12 mouse cellular contexts compared by ENCODE assay signal in the genomic region with DNA sequence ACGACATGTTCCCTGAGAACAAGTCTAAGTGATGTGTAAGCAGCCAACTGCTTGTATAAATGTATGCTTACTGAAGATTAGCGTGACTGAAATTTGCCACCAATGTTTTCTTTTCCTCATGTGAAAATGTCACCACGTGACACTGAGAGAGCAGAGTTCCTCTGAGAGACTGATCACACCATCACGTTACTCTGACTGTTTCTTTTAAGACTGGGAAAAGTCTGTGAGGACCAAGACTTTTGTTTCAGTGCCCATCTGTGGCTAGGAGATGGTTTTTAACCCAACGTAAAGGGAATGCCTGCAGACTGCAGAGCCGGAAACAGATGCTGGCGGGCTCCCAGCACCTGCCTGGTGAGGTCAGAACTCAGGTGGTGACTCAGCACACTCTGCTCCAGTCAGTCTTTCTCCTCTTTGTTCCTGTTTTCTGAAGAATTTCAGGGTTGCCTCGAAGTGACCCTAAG. TPM values are rescaled to one million over a fixed set of nuclear protein-coding genes. Genes with fewer than 3 reads are reported as not detected.
A peak's percentile ranks its signal among the peaks of the same experiment; 100 is the strongest.
DNase-seq lines count a peak whose midpoint lies in the region; ATAC-seq and TF ChIP-seq lines count a peak whose summit lies in the region.
"Had no signal": no experiment of that assay in that cellular context is flagged by ENCODE, and none has a peak within 500 bp of the region (broad histone marks: within the 10 kb centered on the region; RNA-seq: fewer than 3 reads in every experiment).

No protein-coding gene starts in this region.

- H3K9me3 ChIP-seq in kidney, embryonic 15.5 days (replicated peaks): no peaks in the 10 kb centered on the region
- H3K9me3 ChIP-seq in stomach, embryonic 14.5 days (ENCODE audit: control insufficient read depth, low read depth, low read length): no peaks in the 10 kb centered on the region
- H3K9me3 ChIP-seq: heart, embryonic 15.5 days; lung, embryonic 15.5 days had no signal

- H3K36me3 ChIP-seq in kidney, embryonic 15.5 days: no peaks in the 10 kb centered on the region
- H3K36me3 ChIP-seq in stomach, embryonic 14.5 days (ENCODE audit: control insufficient read depth, insufficient read depth, low read length): no peaks in the 10 kb centered on the region
- H3K36me3 ChIP-seq: G1E; heart, embryonic 15.5 days; lung, embryonic 15.5 days had no signal

- ATAC-seq in kidney, embryonic 15.5 days (replicated peaks; ENCODE audit: low FRiP score): no peak
- ATAC-seq in stomach, embryonic 14.5 days (ENCODE audit: insufficient number of reproducible peaks, insufficient read depth, low FRiP score, low read depth): 0 out of 2 replicates have a peak, but pooled peaks have one; percentile 72

- no peak overlapping the region for H3K9ac ChIP-seq in kidney, embryonic 15.5 days
- H3K9ac ChIP-seq in stomach, embryonic 14.5 days (replicated peaks; ENCODE audit: low read depth, low read length): no peak overlapping the region
- H3K9ac ChIP-seq: heart, embryonic 15.5 days; lung, embryonic 15.5 days had no signal

- no peak overlapping the region for H3K4me3 ChIP-seq in lung, adult 2 months (replicated peaks; ENCODE audit: extremely low read depth, low read depth, low read length)
- H3K4me3 ChIP-seq in kidney, embryonic 15.5 days (replicated peaks): no peak overlapping the region
- no peak overlapping the region for H3K4me3 ChIP-seq in stomach, embryonic 14.5 days (ENCODE audit: low read depth, low read length)
- H3K4me3 ChIP-seq in gastrocnemius, adult 2 months: no peak overlapping the region
- H3K4me3 ChIP-seq: heart, embryonic 15.5 days; lung, embryonic 15.5 days had no signal

- H3K4me1 ChIP-seq in lung, adult 2 months (ENCODE audit: control insufficient read depth, insufficient read depth, low read length): no peaks in the 10 kb centered on the region
- H3K4me1 ChIP-seq in kidney, embryonic 15.5 days: peaks cover 4% of the 10 kb centered on the region
- 0 out of 2 replicates have a peak, but pooled peaks cover 3% of the 10 kb centered on the region for H3K4me1 ChIP-seq in stomach, embryonic 14.5 days (ENCODE audit: control insufficient read depth, insufficient read depth, low read length)
- H3K4me1 ChIP-seq: heart, embryonic 15.5 days; lung, embryonic 15.5 days had no signal

- 30% methylated on average over 8 of the region's 8 CpGs for WGBS in lung, adult 2 months
- WGBS in kidney, embryonic 15.5 days: 45% methylated on average over 8 of the region's 8 CpGs
- 35% methylated on average over 8 of the region's 8 CpGs for WGBS in stomach, embryonic 14.5 days

- TF ChIP-seq POLR2A in lung, adult 2 months (IDR thresholded peaks at IDR 0.05; ENCODE audit: borderline replicate concordance, extremely low read depth, low read depth, low read length): no peak

- 0 out of 2 replicates have a peak overlapping the region, but pooled peaks have one; percentile 37 for H3K27ac ChIP-seq in kidney, embryonic 15.5 days
- no peak overlapping the region for H3K27ac ChIP-seq in stomach, embryonic 14.5 days (ENCODE audit: low read length)
- no peak overlapping the region for H3K27ac ChIP-seq in gastrocnemius, adult 2 months
- H3K27ac ChIP-seq: heart, embryonic 15.5 days; lung, embryonic 15.5 days had no signal

- H3K4me2 ChIP-seq in kidney, embryonic 15.5 days: no peak overlapping the region
- no peak overlapping the region for H3K4me2 ChIP-seq in stomach, embryonic 14.5 days (replicated peaks; ENCODE audit: low read depth, low read length)
- H3K4me2 ChIP-seq: heart, embryonic 15.5 days; lung, embryonic 15.5 days had no signal

- intact Hi-C loops in gastrocnemius, adult 2 months (cut with DNase I): no loop called here
- intact Hi-C loops in heart, postnatal 25 days (cut with DNase I): no loop called here

- peak; percentile 20 for DNase-seq in lung, adult 2 months
- no peak for DNase-seq in lung, postnatal 25 days (ENCODE audit: low spot score)
- DNase-seq in Muller cell, postnatal 12 days (ENCODE audit: inconsistent ontology term): peak; percentile 93
- no peak for DNase-seq in gastrocnemius, adult 2 months
- no peak for DNase-seq in heart, postnatal 25 days (ENCODE audit: low spot score)
- DNase-seq in spleen, postnatal 10 days (ENCODE audit: low spot score in 2 of 2): no peak

- H3K27me3 ChIP-seq in kidney, embryonic 15.5 days: no peaks in the 10 kb centered on the region
- H3K27me3 ChIP-seq in stomach, embryonic 14.5 days (ENCODE audit: control insufficient read depth, insufficient read depth, low read length): no peaks in the 10 kb centered on the region
- H3K27me3 ChIP-seq: heart, embryonic 15.5 days; lung, embryonic 15.5 days had no signal

- no peak for TF ChIP-seq CTCF in lung, adult 2 months (IDR thresholded peaks at IDR 0.05; ENCODE audit: insufficient read depth, low read length)
- TF ChIP-seq CTCF in gastrocnemius, adult 2 months (IDR thresholded peaks at IDR 0.05): no peak

RNA-seq across cellular contexts. Expression of a gene that starts 14.2 kb away (rescaled TPM):
- 1.8 and 2.1 TPM in 2 replicates for polyA plus RNA-seq in lung, adult 2 months (2012; rRNA removed)
- 4.7 and 4.9 TPM in 2 replicates for polyA plus RNA-seq in kidney, embryonic 15.5 days (2015; fragmentation: Nextera tagmentation; extraction: Ambion mirVana)
- polyA plus RNA-seq in stomach, embryonic 14.5 days (2014; fragmentation: Nextera tagmentation; extraction: Ambion mirVana): 6.6 and 7.4 TPM in 2 replicates
- total RNA-seq in gastrocnemius, adult 2 months (2021): not detected
- under 1 TPM; 0.29 to 0.50 TPM for total RNA-seq in heart, postnatal 25 days (2021)
- total RNA-seq: neutrophil, adult 5-6 weeks had no signal
- polyA plus RNA-seq: G1E had no signal

Comparison
In these comparisons a context has a peak if more than half of its experiments do, and no peak if none do; other contexts are left out.
1. DNase-seq: peak in lung, adult 2 months (single experiment) and Muller cell, postnatal 12 days (single experiment); none in lung, postnatal 25 days (single experiment), gastrocnemius, adult 2 months (single experiment), heart, postnatal 25 days (single experiment) and spleen, postnatal 10 days (0 of 2).